Mouse (Mus musculus) CD4-positive naive resting alpha-beta T cell, adult 76 days (primary cell): Measurements from ENCODE around the gene Olfr484. TPM values are rescaled to one million over a fixed set of nuclear protein-coding genes. Genes with fewer than 3 reads are reported as not detected.

ENCODE experiments used
- total RNA-seq: library from RNA; stranded (reverse); gene quantifications from one replicate; pipeline ENCODE4 v1.2.4, GENCODE M21; 2023

Gene Olfr484
- not detected for total RNA-seq

DNA sequence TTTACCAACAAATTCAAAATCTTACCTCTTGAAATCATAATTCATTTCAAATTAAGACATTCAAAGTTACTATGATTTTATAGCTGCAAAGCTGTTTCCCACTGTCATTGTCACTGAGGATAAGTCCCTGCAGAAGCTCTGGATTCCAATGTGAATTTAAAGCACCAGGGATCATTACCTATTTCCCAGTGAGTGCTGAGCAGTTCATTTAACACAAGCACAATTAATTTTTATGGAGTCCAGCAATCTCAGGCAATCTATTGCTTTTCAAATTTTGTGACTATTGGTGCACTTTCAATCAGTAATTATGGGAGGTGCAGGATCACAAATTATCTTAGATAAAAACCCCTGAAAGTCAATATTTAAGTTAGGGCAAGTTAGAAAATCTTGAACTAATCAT, at the start of gene Olfr484:
TSS of gene Olfr484 (minus strand) at position 101 of the 400 bp plus-strand sequence.

GRCm38 (mm10) chr7:108172642-108173041, 45.4 kb upstream of the Olfr484 start, which contains the start of gene Olfr486:
Olfr486 (minus strand) TSS chr7:108172742.

DNA sequence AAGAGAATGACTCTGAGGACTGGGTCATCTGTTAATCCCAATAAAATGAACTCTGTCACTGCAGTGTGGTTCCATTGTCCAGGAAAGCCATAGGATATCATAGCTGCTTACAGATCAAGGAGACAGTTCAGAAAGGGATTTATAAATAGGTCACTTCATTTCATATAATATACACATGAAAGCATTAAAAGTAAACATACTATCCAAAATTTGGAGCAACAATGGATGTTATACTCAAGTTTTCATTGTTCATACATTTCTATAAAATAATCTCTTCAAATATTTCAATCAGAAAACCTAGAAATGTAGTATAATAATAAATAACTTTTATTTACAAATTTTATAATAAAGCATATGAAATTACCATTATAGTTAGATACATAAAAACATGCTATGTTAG, 32.5 kb upstream of the Olfr484 start, which contains the start of gene Olfr485:
TSS of gene Olfr485 (minus strand) at position 101 of the 400 bp plus-strand sequence.

DNA sequence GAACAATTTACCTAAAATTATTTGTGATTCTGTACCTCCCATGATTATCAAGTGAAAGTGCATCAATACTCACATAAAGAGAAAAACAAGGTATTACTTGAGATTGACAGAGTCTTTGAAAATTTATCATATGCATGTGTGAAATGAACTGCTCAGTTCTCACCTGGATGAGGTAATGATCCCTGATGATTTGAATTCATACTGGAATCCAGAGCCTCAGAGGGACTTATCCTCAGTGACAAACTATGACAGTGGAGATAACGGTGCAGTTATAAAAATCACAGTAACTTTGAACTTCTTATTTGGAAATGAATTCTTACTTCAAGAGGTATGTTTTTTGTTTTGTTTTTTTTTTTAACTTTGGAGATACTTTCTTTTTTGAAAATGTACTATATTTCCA, 26.7 kb downstream of the Olfr484 start, which contains the start of gene Olfr483:
TSS of gene Olfr483 (plus strand) at position 301 of the 400 bp plus-strand sequence.

GRCm38 (mm10) chr7:108097486-108097885, 29.8 kb downstream of the Olfr484 start, which contains the start of gene Olfr482:
Olfr482 (minus strand) TSS chr7:108097586.

GRCm38 (mm10) chr7:108079555-108079954, 47.7 kb downstream of the Olfr484 start, which contains the start of gene Olfr481:
Olfr481 (plus strand) TSS chr7:108079855.

Other genes with a start within 250 kb of the Olfr484 start
- gene Olfr472, start 229.5 kb downstream of the Olfr484 start, total RNA-seq, result 0.09 TPM
- not detected for gene Olfr473, start 197.0 kb downstream of the Olfr484 start, total RNA-seq
- gene Olfr474, start 172.8 kb downstream of the Olfr484 start, total RNA-seq, result not detected
- gene Olfr476, start 162.6 kb downstream of the Olfr484 start, total RNA-seq, result not detected
- not detected for gene Olfr477, start 140.8 kb downstream of the Olfr484 start, total RNA-seq
- gene Olfr478, start 93.5 kb downstream of the Olfr484 start, total RNA-seq, result not detected
- not detected for gene Olfr479, start 76.8 kb downstream of the Olfr484 start, total RNA-seq
- gene Olfr480, start 60.1 kb downstream of the Olfr484 start, total RNA-seq, result not detected
- not detected for gene Olfr481, start 47.6 kb downstream of the Olfr484 start, total RNA-seq
- 2.1 TPM for gene Olfr482, start 29.9 kb downstream of the Olfr484 start, total RNA-seq
- gene Olfr483, start 26.6 kb downstream of the Olfr484 start, total RNA-seq, result not detected
- not detected for gene Olfr485, start 32.4 kb upstream of the Olfr484 start, total RNA-seq
- gene Olfr486, start 45.3 kb upstream of the Olfr484 start, total RNA-seq, result not detected
- not detected for gene Olfr487, start 87.2 kb upstream of the Olfr484 start, total RNA-seq
- not detected for gene Olfr488, start 130.9 kb upstream of the Olfr484 start, total RNA-seq
- gene Olfr490, start 161.5 kb upstream of the Olfr484 start, total RNA-seq, result not detected
- gene Olfr491, start 186.0 kb upstream of the Olfr484 start, total RNA-seq, result not detected
- gene Olfr492, start 196.2 kb upstream of the Olfr484 start, total RNA-seq, result not detected
- gene Olfr493, start 219.5 kb upstream of the Olfr484 start, total RNA-seq, result not detected
- gene Olfr494, start 237.9 kb upstream of the Olfr484 start, total RNA-seq, result not detected